Mouse (Mus musculus) neural tube, embryonic 11.5 days (tissue): ENCODE data around the gene Scrn1. TPM values are rescaled to one million over a fixed set of nuclear protein-coding genes. Genes with fewer than 3 reads are reported as not detected.
A peak's percentile ranks its signal among the peaks of the same experiment; 100 is the strongest.

Experiments used
- ATAC-seq: fragments of 200-750 bp; cut with Nextera tagmentation; 2 replicates; pipeline ENCODE4 v1.8.0; 2017; ENCODE audit warnings: moderate number of reproducible peaks, mild to moderate bottlenecking, moderate TSS enrichment, moderate library complexity; ENCODE audit not compliant: insufficient read depth, low FRiP score, low TSS enrichment
- DNase-seq: peaks from one replicate; pipeline ENCODE4 v3.0.0-alpha.2; 2015; ENCODE audit warnings: low spot score
- H3K27ac ChIP-seq: fragments of 300-500 bp; sonication (generic); 2 replicates; pipeline ENCODE4 v1.5.1; 2014; ENCODE audit warnings: low read depth, mild to moderate bottlenecking, low read length
- H3K27me3 ChIP-seq: fragments of 300-500 bp; sonication (generic); 2 replicates; pipeline ENCODE4 v1.6.1; 2014; ENCODE audit warnings: mild to moderate bottlenecking, low read length, mixed read lengths; ENCODE audit not compliant: control insufficient read depth, insufficient read depth
- H3K36me3 ChIP-seq: fragments of 300-500 bp; sonication (generic); 2 replicates; pipeline ENCODE4 v1.6.1; 2014; ENCODE audit warnings: mild to moderate bottlenecking, low read length, moderate library complexity, mixed read lengths; ENCODE audit not compliant: control insufficient read depth, insufficient read depth
- H3K4me1 ChIP-seq: fragments of 300-500 bp; sonication (generic); 2 replicates; pipeline ENCODE4 v1.6.1; 2014; ENCODE audit warnings: low read length, mixed read lengths; ENCODE audit not compliant: control insufficient read depth, insufficient read depth
- H3K4me2 ChIP-seq: fragments of 300-500 bp; sonication (generic); 2 replicates; pipeline ENCODE4 v1.6.1; 2014; ENCODE audit warnings: low read depth, mild to moderate bottlenecking, moderate library complexity
- H3K4me3 ChIP-seq: fragments of 300-500 bp; sonication (generic); 2 replicates; pipeline ENCODE4 v1.5.1; 2014; ENCODE audit warnings: low read depth, low read length
- H3K9ac ChIP-seq: fragments of 300-500 bp; sonication (generic); 2 replicates; pipeline ENCODE4 v1.6.1; 2014; ENCODE audit warnings: mild to moderate bottlenecking, low read length
- H3K9me3 ChIP-seq: fragments of 300-500 bp; sonication (generic); 2 replicates; pipeline ENCODE4 v1.6.1; 2016; ENCODE audit warnings: low read length; ENCODE audit not compliant: control insufficient read depth
- WGBS: fragments of 180-500 bp; shearing (Covaris S2); extraction: QIAGEN DNeasy Blood & Tissue Kit; methylation state at CpG from one replicate; pipeline ENCODE4 v1.1.7; 2014; 5-methylcytosine and 5-hydroxymethylcytosine counted together
- polyA plus RNA-seq: library from polyadenylated mRNA; unstranded; fragments of >200 nt; fragmentation: Nextera tagmentation; extraction: Ambion mirVana; gene quantifications from 2 replicates; pipeline ENCODE4 v1.2.1, GENCODE M21; 2014

Gene Scrn1
- polyA plus RNA-seq, 1 experiment from 2014 or later = 66.7 TPM

DNA sequence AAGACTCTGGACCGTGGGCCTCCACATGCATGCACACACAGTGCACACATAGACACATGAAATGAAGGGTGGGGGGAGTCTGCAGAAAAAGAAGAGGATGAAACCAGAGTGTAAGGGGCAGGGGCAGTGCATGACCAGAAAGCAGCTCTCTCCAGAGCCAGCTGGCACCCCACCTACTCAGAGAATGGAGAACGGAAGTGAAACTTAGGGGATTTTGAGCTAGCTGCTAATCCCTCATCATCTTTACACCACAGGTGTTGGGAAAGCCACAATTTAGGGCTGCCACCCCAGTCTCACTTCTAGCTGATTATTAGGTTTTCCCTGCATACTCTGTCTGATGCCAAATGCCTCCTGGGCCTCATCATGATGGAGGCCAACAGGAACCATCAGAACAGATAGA, 36.1 kb downstream of the Scrn1 start:
- Histone ChIP-seq H3K36me3 (no peaks in the 10 kb centered on the region), H3K27ac (no peak overlapping the region), H3K4me1 (no peaks in the 10 kb centered on the region), H3K4me2 (no peak overlapping the region), H3K9ac (no peak overlapping the region), H3K9me3 (no peaks in the 10 kb centered on the region), H3K4me3 (no peak overlapping the region), H3K27me3 (no peaks in the 10 kb centered on the region)
- DNase-seq = no peak
- WGBS = 83% methylated on average over 2 of the region's 2 CpGs
- ATAC-seq = no peak

DNA sequence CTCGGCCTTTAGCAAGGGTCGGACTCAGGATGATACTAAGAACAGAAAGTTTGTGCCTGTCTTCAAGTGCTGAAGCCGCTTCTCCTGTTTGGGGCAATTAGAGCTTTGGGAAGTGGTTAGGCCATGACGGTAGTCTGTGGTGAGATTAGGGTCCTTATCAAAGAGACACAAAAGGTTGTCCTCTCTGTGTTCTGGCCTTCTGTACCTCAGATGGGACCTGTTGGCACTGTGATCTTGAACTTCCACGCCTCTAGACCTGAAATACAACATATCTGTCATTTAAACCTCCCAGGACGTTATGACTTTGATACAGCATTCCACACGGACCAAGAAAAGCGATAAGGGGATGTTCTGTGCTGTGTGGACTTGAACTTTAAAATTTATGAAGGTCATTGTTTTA, 37.6 kb downstream of the Scrn1 start:
- 94% methylated on average over 8 of the region's 8 CpGs for WGBS
- H3K27ac ChIP-seq = no peak overlapping the region
- no peaks in the 10 kb centered on the region for H3K27me3 ChIP-seq
- H3K36me3 ChIP-seq = no peaks in the 10 kb centered on the region
- no peak overlapping the region for H3K4me3 ChIP-seq
- ATAC-seq = no peak
- H3K4me1 ChIP-seq = no peaks in the 10 kb centered on the region
- H3K9me3 ChIP-seq = no peaks in the 10 kb centered on the region
- DNase-seq = no peak
- H3K9ac ChIP-seq = no peak overlapping the region
- no peak overlapping the region for H3K4me2 ChIP-seq

DNA sequence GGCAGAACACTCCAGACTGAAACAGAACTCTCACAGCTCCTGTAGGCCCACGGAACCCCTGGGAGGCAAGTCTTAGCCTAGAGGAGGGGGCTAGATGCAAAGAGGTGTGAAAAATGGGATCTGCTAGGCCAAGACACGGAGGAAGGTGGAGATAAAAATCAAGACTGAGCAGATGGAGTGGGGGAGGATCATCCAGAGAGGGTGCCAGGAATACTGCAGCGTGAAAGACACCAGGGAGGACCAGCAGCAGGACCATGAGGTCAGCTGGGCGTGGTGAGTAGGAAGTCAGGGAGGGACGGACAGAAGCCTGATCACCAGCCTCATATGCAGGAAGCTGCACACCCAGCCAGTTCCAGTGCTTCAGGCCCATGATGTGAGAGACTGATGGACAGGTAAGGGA, 47.5 kb downstream of the Scrn1 start:
- H3K27ac ChIP-seq = no peak overlapping the region
- H3K27me3 ChIP-seq = no peaks in the 10 kb centered on the region
- DNase-seq (no peak), ATAC-seq (no peak)
- H3K9me3 ChIP-seq = no peaks in the 10 kb centered on the region
- WGBS = 66% methylated on average over 5 of the region's 5 CpGs
- H3K9ac ChIP-seq = no peak overlapping the region
- H3K4me2 ChIP-seq = no peak overlapping the region
- H3K4me1 ChIP-seq = no peaks in the 10 kb centered on the region
- H3K36me3 ChIP-seq = no peaks in the 10 kb centered on the region
- H3K4me3 ChIP-seq = no peak overlapping the region

DNA sequence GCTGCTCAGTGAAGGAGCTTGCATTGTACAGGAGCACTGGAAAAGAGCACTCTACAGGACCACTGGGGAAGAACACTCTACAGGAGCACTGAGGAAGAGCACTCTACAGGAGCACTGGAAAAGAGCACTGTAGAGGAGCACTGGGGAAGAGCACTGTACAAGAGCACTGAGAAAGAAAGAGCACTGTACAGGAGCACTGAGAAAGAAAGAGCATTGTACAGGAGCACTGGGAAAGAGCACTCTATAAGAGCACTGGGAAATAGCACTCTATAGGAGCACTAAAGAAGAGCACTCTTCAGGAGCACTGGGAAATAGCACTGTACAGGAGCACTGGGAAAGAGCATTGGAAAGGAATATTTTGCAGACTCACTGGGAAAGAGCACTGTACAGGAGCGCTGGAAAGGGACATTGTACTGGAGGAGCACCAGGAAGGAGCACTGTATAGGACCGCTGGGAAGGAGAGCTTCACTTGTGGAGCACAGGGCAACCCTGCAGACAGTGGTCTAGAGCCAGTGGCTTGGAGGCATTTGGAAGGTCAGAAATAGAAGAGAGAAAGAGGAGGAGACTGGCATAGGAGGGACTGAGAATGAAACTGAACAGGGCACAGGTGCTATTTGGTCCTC, 49.7 kb downstream of the Scrn1 start:
- Histone ChIP-seq H3K9me3 (no peaks in the 10 kb centered on the region), H3K27ac (no peak overlapping the region), H3K4me1 (no peaks in the 10 kb centered on the region), H3K4me3 (no peak overlapping the region), H3K9ac (no peak overlapping the region), H3K36me3 (no peaks in the 10 kb centered on the region), H3K4me2 (no peak overlapping the region), H3K27me3 (no peaks in the 10 kb centered on the region)
- 86% methylated on average over 2 of the region's 2 CpGs for WGBS
- DNase-seq = no peak
- no peak for ATAC-seq

DNA sequence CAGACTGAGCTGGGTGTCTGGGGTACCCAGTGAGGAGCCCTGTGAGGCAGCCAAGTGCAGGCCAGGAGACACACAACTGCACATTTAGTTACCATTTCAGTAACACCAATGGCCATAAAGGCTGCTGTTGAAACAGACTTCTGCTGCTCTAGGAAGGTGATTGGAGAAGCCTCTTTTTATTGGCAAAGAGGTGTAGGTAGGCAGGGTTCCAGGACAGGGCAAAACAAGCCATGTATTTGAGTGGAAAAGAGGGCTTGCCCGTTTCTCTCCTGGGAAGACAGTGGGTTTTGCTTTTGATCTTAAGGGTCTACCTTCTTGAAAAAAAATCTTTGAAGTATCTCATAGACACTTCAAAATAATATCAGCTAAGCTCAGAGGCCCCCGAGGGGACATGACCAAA, 54.0 kb downstream of the Scrn1 start:
- WGBS = 83% methylated on average over 2 of the region's 2 CpGs

DNA sequence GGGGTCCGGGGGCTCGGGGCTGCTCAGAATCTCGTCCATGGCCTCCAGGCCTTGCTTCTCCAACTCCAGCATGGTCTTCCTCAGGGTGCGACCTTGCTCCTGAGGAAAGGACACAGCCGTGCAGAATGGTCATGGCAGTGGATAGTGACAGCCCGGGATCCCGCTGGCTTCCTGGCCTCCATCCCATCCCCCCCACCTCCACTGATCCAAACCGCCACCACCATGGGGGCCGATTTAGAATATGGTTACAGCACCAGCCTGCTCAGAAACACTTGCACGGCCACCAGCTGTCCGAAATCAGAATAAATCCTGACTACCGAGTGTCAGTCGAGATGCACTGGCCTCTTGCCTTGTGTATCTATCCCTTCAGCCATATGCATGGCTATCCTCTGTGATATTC, 57.0 kb downstream of the Scrn1 start:
- Histone ChIP-seq H3K4me3 (no peak overlapping the region), H3K27ac (no peak overlapping the region), H3K9me3 (no peaks in the 10 kb centered on the region), H3K4me1 (peaks cover 3% of the 10 kb centered on the region), H3K4me2 (no peak overlapping the region), H3K9ac (no peak overlapping the region), H3K27me3 (no peaks in the 10 kb centered on the region), H3K36me3 (no peaks in the 10 kb centered on the region)
- no peak for DNase-seq
- WGBS = 92% methylated on average over 13 of the region's 13 CpGs
- ATAC-seq = no peak

More for the DNA sequence above, 54.0 kb downstream of the Scrn1 start:
- Histone ChIP-seq H3K9me3 (no peaks in the 10 kb centered on the region), H3K4me1 (peaks cover 3% of the 10 kb centered on the region), H3K4me3 (no peak overlapping the region), H3K27ac (no peak overlapping the region), H3K9ac (no peak overlapping the region), H3K27me3 (no peaks in the 10 kb centered on the region), H3K4me2 (no peak overlapping the region), H3K36me3 (no peaks in the 10 kb centered on the region)
- DNase-seq = no peak
- no peak for ATAC-seq

DNA sequence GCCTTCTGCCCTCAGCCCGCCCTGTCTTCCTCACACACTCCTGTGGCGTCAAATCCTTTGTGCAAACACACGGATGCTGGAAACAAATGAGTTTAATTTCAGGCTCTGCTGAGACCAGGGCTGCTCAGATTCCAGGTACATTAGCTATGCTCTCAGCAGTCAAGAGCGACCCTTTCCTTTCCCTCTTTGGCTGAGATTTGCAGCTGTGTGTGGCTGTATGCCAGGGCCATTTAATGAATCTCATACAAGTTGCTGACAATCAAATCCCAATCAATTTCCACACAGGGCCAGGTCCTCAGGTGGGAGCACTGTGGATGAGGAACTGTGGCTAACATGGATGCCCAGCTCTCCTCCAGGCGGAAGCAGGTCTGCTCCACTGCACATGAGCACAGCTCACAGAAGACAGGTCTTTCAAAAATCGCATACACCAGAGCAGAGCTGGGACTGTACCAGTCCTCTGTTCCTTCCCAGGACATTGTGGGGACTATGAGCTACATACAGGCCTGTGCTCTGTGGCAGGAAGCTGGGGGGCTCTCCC, 58.0 kb downstream of the Scrn1 start:
- Histone ChIP-seq H3K27me3 (no peaks in the 10 kb centered on the region), H3K4me3 (no peak overlapping the region), H3K4me2 (no peak overlapping the region), H3K9me3 (no peaks in the 10 kb centered on the region), H3K36me3 (no peaks in the 10 kb centered on the region), H3K9ac (peak overlapping the region; percentile 30; the same call in 1 of the 2 replicates), H3K27ac (no peak overlapping the region; the same call in 1 of the 2 replicates), H3K4me1 (peaks cover 3% of the 10 kb centered on the region)
- whole genome bisulfite sequencing = 50% methylated on average over 6 of the region's 6 CpGs
- DNase-seq = no peak
- no peak for ATAC-seq

DNA sequence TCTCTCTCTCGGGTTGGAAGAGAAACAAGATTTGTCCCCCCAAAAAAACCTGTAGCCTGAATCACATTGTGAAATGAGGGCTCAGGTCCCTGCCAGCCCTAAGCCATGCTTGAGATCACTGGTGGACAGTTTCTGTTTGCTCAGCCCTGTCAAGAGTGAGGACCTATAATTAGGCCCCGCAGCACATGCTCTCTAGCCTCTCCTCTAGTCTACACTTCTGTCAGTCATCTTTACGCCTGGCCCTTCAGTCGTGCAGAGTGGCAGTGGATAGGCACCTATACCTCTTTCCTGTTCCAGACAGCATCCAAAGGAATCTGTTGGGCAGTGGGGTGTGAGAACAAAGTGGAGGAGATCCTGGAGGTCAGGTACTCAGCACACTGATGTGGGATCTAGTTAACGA, 58.5 kb downstream of the Scrn1 start:
- DNase-seq (no peak), ATAC-seq (no peak)
- no peak overlapping the region; the same call in 1 of the 2 replicates for H3K27ac ChIP-seq
- H3K4me1 ChIP-seq = peaks cover 3% of the 10 kb centered on the region
- 71% methylated on average over 5 of the region's 5 CpGs for WGBS
- H3K36me3 ChIP-seq = no peaks in the 10 kb centered on the region
- no peak overlapping the region for H3K9ac ChIP-seq
- H3K9me3 ChIP-seq = no peaks in the 10 kb centered on the region
- no peak overlapping the region for H3K4me2 ChIP-seq
- H3K4me3 ChIP-seq = no peak overlapping the region
- no peaks in the 10 kb centered on the region for H3K27me3 ChIP-seq

DNA sequence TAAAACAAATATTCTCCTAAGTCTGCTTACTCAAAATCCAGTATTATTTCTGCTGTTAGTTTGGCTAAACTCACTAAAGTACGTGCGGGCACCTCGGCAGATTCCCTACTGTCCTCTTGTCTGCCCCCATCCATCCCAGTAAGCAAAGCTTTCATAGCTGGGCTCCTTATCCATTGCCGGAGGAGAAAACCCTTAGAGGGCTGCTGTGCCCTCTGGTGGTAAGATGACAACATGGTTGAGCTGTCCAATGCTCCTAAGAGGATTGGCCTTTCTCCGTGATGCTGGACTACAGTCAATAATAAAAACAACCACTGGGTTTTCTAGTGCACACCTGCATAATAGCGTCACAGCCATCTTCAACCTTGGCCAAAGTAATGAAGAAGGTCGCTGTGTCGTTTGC, 59.3 kb downstream of the Scrn1 start:
- ATAC-seq = no peak
- no peaks in the 10 kb centered on the region for H3K9me3 ChIP-seq
- peaks cover 3% of the 10 kb centered on the region for H3K4me1 ChIP-seq
- no peaks in the 10 kb centered on the region for H3K36me3 ChIP-seq
- H3K9ac ChIP-seq = no peak overlapping the region
- no peak overlapping the region for H3K4me2 ChIP-seq
- DNase-seq = peak; percentile 44
- H3K27me3 ChIP-seq = no peaks in the 10 kb centered on the region
- H3K4me3 ChIP-seq = no peak overlapping the region
- WGBS = 49% methylated on average over 8 of the region's 8 CpGs
- no peak overlapping the region for H3K27ac ChIP-seq
